In the genomic region with DNA sequence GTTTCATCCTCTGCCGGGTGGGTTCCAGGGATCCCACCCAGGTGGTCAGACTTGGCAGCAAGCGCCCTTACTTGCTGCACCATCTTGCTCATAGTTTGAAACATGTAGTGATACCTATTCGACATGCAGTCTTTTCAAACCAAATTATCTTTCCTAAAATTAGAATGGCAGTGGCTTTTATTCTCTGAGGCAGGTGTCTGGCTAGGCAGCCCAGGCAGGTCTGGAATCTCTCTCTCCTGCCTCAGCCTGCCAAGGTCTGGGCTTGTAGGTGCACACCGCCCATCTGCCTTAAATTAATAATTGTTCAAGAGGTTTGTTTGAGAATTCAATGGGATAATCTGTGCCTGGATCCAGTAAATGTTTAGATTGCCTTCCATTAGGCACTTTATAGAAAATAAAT, we compare ENCODE assay signal across 33 mouse cellular contexts. TPM values are rescaled to one million over a fixed set of nuclear protein-coding genes. Genes with fewer than 3 reads are reported as not detected.
DNase-seq lines count a peak whose midpoint lies in the region; ATAC-seq and TF ChIP-seq lines count a peak whose summit lies in the region.
"Had no signal": no experiment of that assay in that cellular context is flagged by ENCODE, and none has a peak within 500 bp of the region (broad histone marks: within the 10 kb centered on the region; RNA-seq: fewer than 3 reads in every experiment).

No protein-coding gene starts in this region.

- no peak for TF ChIP-seq CTCF in cerebellum, adult 2 months (IDR thresholded peaks at IDR 0.05; ENCODE audit: borderline replicate concordance, insufficient read depth, low read depth, low read length)

- no peaks in the 10 kb centered on the region for H3K27me3 ChIP-seq in forebrain, embryonic 16.5 days (replicated peaks; ENCODE audit: control insufficient read depth, insufficient read depth, low read length)
- peaks cover 6% of the 10 kb centered on the region; the same call in 1 of the 2 replicates for H3K27me3 ChIP-seq in forebrain, embryonic 10.5 days (ENCODE audit: poor library complexity, severe bottlenecking)
- H3K27me3 ChIP-seq in neural tube, embryonic 13.5 days, result no peaks in the 10 kb centered on the region
- H3K27me3 ChIP-seq in neural tube, embryonic 15.5 days (replicated peaks), result no peaks in the 10 kb centered on the region
- H3K27me3 ChIP-seq in cerebellum, adult 2 months (ENCODE audit: control insufficient read depth, insufficient read depth, low read length), result no peaks in the 10 kb centered on the region
- H3K27me3 ChIP-seq: embryonic facial prominence, embryonic 13.5 days had no signal

- DNase-seq in forebrain, embryonic 10.5 days (ENCODE audit: extremely low spot score, low spot score), result no peak
- peak; percentile 49 to 74 for DNase-seq in cerebellum, adult 2 months
- no peak for DNase-seq in urinary bladder, postnatal 36 days (ENCODE audit: low spot score in 2 of 2)
- no peak for DNase-seq in adrenal gland, postnatal 36 days
- DNase-seq: adrenal gland, postnatal 10 days; embryo, embryonic 11 days; gastrocnemius, postnatal 10 days; kidney, adult 2 months; lung, postnatal 4 days; thymus, adult 18-20 months; thymus, postnatal 36 days had no signal

- H3K9ac ChIP-seq in forebrain, embryonic 16.5 days (replicated peaks; ENCODE audit: low read depth, low read length), result no peak overlapping the region
- no peak overlapping the region for H3K9ac ChIP-seq in neural tube, embryonic 13.5 days
- H3K9ac ChIP-seq in neural tube, embryonic 15.5 days (replicated peaks), result no peak overlapping the region
- H3K9ac ChIP-seq: embryonic facial prominence, embryonic 13.5 days; hindbrain, embryonic 14.5 days had no signal

- peak overlapping the region; percentile 38 for H3K27ac ChIP-seq in forebrain, embryonic 16.5 days (ENCODE audit: low read length)
- no peak overlapping the region for H3K27ac ChIP-seq in forebrain, embryonic 10.5 days
- peak overlapping the region; percentile 38; the same call in 1 of the 2 replicates for H3K27ac ChIP-seq in neural tube, embryonic 13.5 days (replicated peaks)
- H3K27ac ChIP-seq in neural tube, embryonic 15.5 days (replicated peaks), result no peak overlapping the region
- H3K27ac ChIP-seq in cerebellum, adult 2 months (ENCODE audit: insufficient read depth, low read length), result 0 out of 2 replicates have a peak overlapping the region, but pooled peaks have one; percentile 14
- H3K27ac ChIP-seq: embryonic facial prominence, embryonic 13.5 days; hindbrain, embryonic 14.5 days; kidney, postnatal 0 days had no signal

- H3K36me3 ChIP-seq in forebrain, embryonic 16.5 days (ENCODE audit: control insufficient read depth, insufficient read depth), result peaks cover 6% of the 10 kb centered on the region
- H3K36me3 ChIP-seq in forebrain, embryonic 10.5 days (replicated peaks), result peaks cover 43% of the 10 kb centered on the region
- H3K36me3 ChIP-seq in neural tube, embryonic 13.5 days, result peaks cover 24% of the 10 kb centered on the region
- peaks cover 10% of the 10 kb centered on the region for H3K36me3 ChIP-seq in neural tube, embryonic 15.5 days

- TF ChIP-seq POLR2A in cerebellum, adult 2 months (IDR thresholded peaks at IDR 0.05; ENCODE audit: borderline replicate concordance, insufficient read depth, low read length), result no peak

- no peaks in the 10 kb centered on the region for H3K9me3 ChIP-seq in forebrain, embryonic 16.5 days (ENCODE audit: control insufficient read depth, low read length)
- peaks cover 6% of the 10 kb centered on the region for H3K9me3 ChIP-seq in forebrain, embryonic 10.5 days
- H3K9me3 ChIP-seq in neural tube, embryonic 13.5 days, result no peaks in the 10 kb centered on the region
- no peaks in the 10 kb centered on the region for H3K9me3 ChIP-seq in neural tube, embryonic 15.5 days (replicated peaks)

- peaks cover 16% of the 10 kb centered on the region for H3K4me1 ChIP-seq in forebrain, embryonic 16.5 days (replicated peaks; ENCODE audit: control insufficient read depth, insufficient read depth, low read length)
- H3K4me1 ChIP-seq in forebrain, embryonic 10.5 days, result no peaks in the 10 kb centered on the region; the same call in 1 of the 2 replicates
- H3K4me1 ChIP-seq in neural tube, embryonic 13.5 days (replicated peaks), result peaks cover 4% of the 10 kb centered on the region; the same call in 1 of the 2 replicates
- H3K4me1 ChIP-seq in neural tube, embryonic 15.5 days, result peaks cover 21% of the 10 kb centered on the region; the same call in 1 of the 2 replicates
- H3K4me1 ChIP-seq in cerebellum, adult 2 months (ENCODE audit: control insufficient read depth, insufficient read depth, low read length), result peaks cover 39% of the 10 kb centered on the region
- H3K4me1 ChIP-seq: embryonic facial prominence, embryonic 13.5 days had no signal

- H3K4me3 ChIP-seq in forebrain, embryonic 16.5 days (replicated peaks; ENCODE audit: low read length), result no peak overlapping the region
- H3K4me3 ChIP-seq in forebrain, embryonic 10.5 days, result no peak overlapping the region
- H3K4me3 ChIP-seq in neural tube, embryonic 13.5 days, result no peak overlapping the region
- H3K4me3 ChIP-seq in neural tube, embryonic 15.5 days (replicated peaks), result no peak overlapping the region
- H3K4me3 ChIP-seq in cerebellum, adult 2 months (replicated peaks; ENCODE audit: insufficient read depth, low read depth, low read length), result no peak overlapping the region
- H3K4me3 ChIP-seq: embryonic facial prominence, embryonic 13.5 days; erythroblast, embryonic 14.5 days had no signal

- WGBS in forebrain, embryonic 16.5 days, result 52% methylated on average over 4 of the region's 4 CpGs
- WGBS in forebrain, embryonic 10.5 days, result 90% methylated on average over 4 of the region's 4 CpGs
- WGBS in neural tube, embryonic 13.5 days, result 87% methylated on average over 4 of the region's 4 CpGs
- 82% methylated on average over 4 of the region's 4 CpGs for WGBS in neural tube, embryonic 15.5 days
- WGBS in cerebellum, adult 2 months, result 28% methylated on average over 4 of the region's 4 CpGs

- ATAC-seq in forebrain, embryonic 16.5 days, result no peak
- no peak for ATAC-seq in neural tube, embryonic 13.5 days (ENCODE audit: low read depth)
- ATAC-seq in neural tube, embryonic 15.5 days (ENCODE audit: low FRiP score), result no peak
- ATAC-seq: activated CD4-positive, CD25-positive, alpha-beta regulatory T cell, adult 4 months had no signal

- H3K4me2 ChIP-seq in forebrain, embryonic 16.5 days (ENCODE audit: low read length), result no peak overlapping the region
- H3K4me2 ChIP-seq in neural tube, embryonic 13.5 days, result no peak overlapping the region
- H3K4me2 ChIP-seq in neural tube, embryonic 15.5 days, result no peak overlapping the region
- H3K4me2 ChIP-seq: embryonic facial prominence, embryonic 13.5 days; heart, embryonic 11.5 days; hindbrain, embryonic 14.5 days had no signal

RNA-seq across cellular contexts. Expression of a gene that starts 38.5 kb away (rescaled TPM):
- polyA plus RNA-seq in forebrain, embryonic 16.5 days (2015; fragmentation: Nextera tagmentation; extraction: Ambion mirVana), result 21.2 and 24.4 TPM in 2 replicates
- 0.07 and 0.30 TPM in 2 replicates for polyA plus RNA-seq in forebrain, embryonic 10.5 days (2016; fragmentation: Nextera tagmentation; extraction: Ambion mirVana)
- polyA plus RNA-seq in neural tube, embryonic 13.5 days (2015; fragmentation: Nextera tagmentation; extraction: Ambion mirVana), result 10.5 and 10.8 TPM in 2 replicates
- polyA plus RNA-seq in neural tube, embryonic 15.5 days (2015; fragmentation: Nextera tagmentation; extraction: Ambion mirVana), result 42.5 and 51.0 TPM in 2 replicates
- polyA plus RNA-seq in cerebellum, adult 2 months (2012; rRNA removed), result 123 and 141 TPM in 2 replicates
- total RNA-seq in adrenal gland, postnatal 36 days (2021), result 10 to 100 TPM; 35.2 to 55.2 TPM
- total RNA-seq: granulocyte monocyte progenitor cell, adult 5-6 weeks; megakaryocyte-erythroid progenitor cell, adult 5-6 weeks; MEL had no signal
- polyA plus RNA-seq: activated CD4-positive, CD25-positive, alpha-beta regulatory T cell, adult 4 months; heart, postnatal 0 days; intestine, embryonic 14.5 days; liver, embryonic 16.5 days; lung, embryonic 16.5 days; small intestine, adult 2 months had no signal

RNA-seq across cellular contexts. Expression of a gene that starts 53.6 kb away (rescaled TPM):
- polyA plus RNA-seq in forebrain, embryonic 16.5 days (2015; fragmentation: Nextera tagmentation; extraction: Ambion mirVana), result not detected in 2 replicates
- not detected in 2 replicates for polyA plus RNA-seq in forebrain, embryonic 10.5 days (2016; fragmentation: Nextera tagmentation; extraction: Ambion mirVana)
- not detected in 2 replicates for polyA plus RNA-seq in neural tube, embryonic 13.5 days (2015; fragmentation: Nextera tagmentation; extraction: Ambion mirVana)
- polyA plus RNA-seq in neural tube, embryonic 15.5 days (2015; fragmentation: Nextera tagmentation; extraction: Ambion mirVana), result 0.26 and 0.45 TPM in 2 replicates
- 1.4 and 1.8 TPM in 2 replicates for polyA plus RNA-seq in cerebellum, adult 2 months (2012; rRNA removed)
- total RNA-seq in adrenal gland, postnatal 36 days (2021), result not detected
- total RNA-seq: adrenal gland, postnatal 10 days; gastrocnemius, postnatal 10 days; granulocyte monocyte progenitor cell, adult 5-6 weeks; liver, adult 2 months; megakaryocyte-erythroid progenitor cell, adult 5-6 weeks; MEL had no signal
- polyA plus RNA-seq: activated CD4-positive, CD25-positive, alpha-beta regulatory T cell, adult 4 months; C2C12; embryonic facial prominence, embryonic 13.5 days; erythroblast, embryonic 14.5 days; heart, embryonic 11.5 days; heart, postnatal 0 days; hindbrain, embryonic 14.5 days; intestine, embryonic 14.5 days; kidney, adult 2 months; kidney, postnatal 0 days; large intestine, adult 2 months; limb, embryonic 11.5 days; liver, adult 2 months; liver, embryonic 16.5 days; lung, embryonic 16.5 days; small intestine, adult 2 months; stomach, embryonic 16.5 days had no signal

Comparison
In these comparisons a context has a peak if more than half of its experiments do, and no peak if none do; other contexts are left out.
1. H3K27ac ChIP-seq: peak in forebrain, embryonic 16.5 days (single experiment), neural tube, embryonic 13.5 days (single experiment) and cerebellum, adult 2 months (single experiment); none in forebrain, embryonic 10.5 days (single experiment) and neural tube, embryonic 15.5 days (single experiment).
2. DNase-seq: peak in cerebellum, adult 2 months (2 of 2); none in forebrain, embryonic 10.5 days (single experiment), urinary bladder, postnatal 36 days (0 of 2) and adrenal gland, postnatal 36 days (0 of 2).